Mouse (Mus musculus) ES-E14 (cell line): ENCODE results near the gene Kcnip1. TPM values are rescaled to one million over a fixed set of nuclear protein-coding genes. Genes with fewer than 3 reads are reported as not detected.
A peak's percentile ranks its signal among the peaks of the same experiment; 100 is the strongest.

Source experiments
- DNase-seq: peaks from one replicate; pipeline ENCODE4 v3.0.0-alpha.2; 2013; ENCODE audit warnings: low read depth, low spot score
- H3K27ac ChIP-seq: 2 replicates; pipeline ENCODE4 v1.5.1; 2012; ENCODE audit warnings: low read depth, mild to moderate bottlenecking, low read length, moderate library complexity, mixed read lengths; ENCODE audit not compliant: poor library complexity, insufficient read depth, severe bottlenecking
- H3K36me3 ChIP-seq: 2 replicates; pipeline ENCODE4 v1.6.1; 2012; ENCODE audit warnings: mild to moderate bottlenecking, low read length, moderate library complexity, mixed read lengths; ENCODE audit not compliant: control insufficient read depth, poor library complexity, insufficient read depth, severe bottlenecking
- H3K4me1 ChIP-seq, 2 experiments: fragments of 150-350 bp in 1 of 2; sonication (generic) in 1 of 2; 2 replicates each; pipeline ENCODE4 v1.6.1; 2012; ENCODE audit warnings: low read length in 2 of 2, mild to moderate bottlenecking in 1 of 2, mixed read lengths in 1 of 2; ENCODE audit not compliant: control insufficient read depth in 2 of 2, insufficient read depth in 2 of 2, poor library complexity in 1 of 2
- H3K4me3 ChIP-seq, 2 experiments: fragments of 150-350 bp in 1 of 2; sonication (generic) in 1 of 2; 2 replicates each; pipeline ENCODE4 v1.5.1; 2012; ENCODE audit warnings: low read length in 2 of 2, low read depth in 1 of 2, mild to moderate bottlenecking in 1 of 2, mixed read lengths in 1 of 2; ENCODE audit not compliant: insufficient read depth in 1 of 2, poor library complexity in 1 of 2, severe bottlenecking in 1 of 2
- H3K9ac ChIP-seq: 2 replicates; pipeline ENCODE4 v1.6.1; 2012; ENCODE audit warnings: low read depth, mild to moderate bottlenecking, low read length, mixed read lengths; ENCODE audit not compliant: poor library complexity, insufficient read depth, severe bottlenecking
- H3K9me3 ChIP-seq: fragments of 150-350 bp; sonication (generic); 2 replicates; pipeline ENCODE4 v1.6.1; 2012; ENCODE audit warnings: low read depth, mild to moderate bottlenecking, low read length; ENCODE audit not compliant: control insufficient read depth, insufficient read depth
- CHD2 ChIP-seq: IDR thresholded peaks from 2 replicates; pipeline ENCODE4 v1.6.1; 2014; ENCODE audit warnings: mild to moderate bottlenecking, low read depth, low read length, inconsistent platforms
- HCFC1 ChIP-seq: IDR thresholded peaks from 2 replicates; pipeline ENCODE4 v1.6.1; 2012; ENCODE audit warnings: low read length, inconsistent platforms, borderline replicate concordance; ENCODE audit not compliant: insufficient read depth
- MAFK ChIP-seq: IDR thresholded peaks from 2 replicates; pipeline ENCODE4 v1.6.1; 2014; ENCODE audit warnings: mild to moderate bottlenecking, low read depth, low read length, inconsistent platforms; ENCODE audit not compliant: insufficient read depth
- ZC3H11A ChIP-seq: IDR thresholded peaks from 2 replicates; pipeline ENCODE4 v1.6.1; 2012; ENCODE audit warnings: low read depth, mild to moderate bottlenecking, inconsistent platforms, low read length, borderline replicate concordance
- ZNF384 ChIP-seq: IDR thresholded peaks from 2 replicates; pipeline ENCODE4 v1.6.1; 2012; ENCODE audit warnings: low read depth, low read length, inconsistent platforms
- in situ Hi-C, 2 experiments: fragments of 600-800 bp; cut with MboI; formaldehyde crosslinking; loops; one replicate each; pipeline ENCODE4 v1.15.1; 2025; ENCODE audit warnings: low sequenced_read_pairs in 2 of 2, inconsistent platforms in 1 of 2; ENCODE audit not compliant: unreplicated experiment in 2 of 2
- total RNA-seq: library from RNA; depleted of rRNA; stranded (reverse); fragments of 300-350 nt; gene quantifications from 2 replicates; pipeline ENCODE4 v1.2.3, GENCODE M21; 2012

The Kcnip1 gene
- total RNA-seq, 1 experiment = 0.22 TPM

- Histone ChIP-seq H3K4me3 (peak overlapping the region in 1 of 2 experiments; percentile 7; a peak in 1 of 4 replicates), H3K9me3 (no peaks in the 10 kb centered on the region), H3K4me1 (peaks cover 2 to 12% of the 10 kb centered on the region in 2 experiments; a peak in 3 of 4 replicates), H3K36me3 (no peaks in the 10 kb centered on the region), H3K27ac (no peak overlapping the region), H3K9ac (no peak overlapping the region)
- in situ Hi-C loops = no loop called here
- DNase-seq = no peak
- TF ChIP-seq ZNF384 (no peak), HCFC1 (no peak), CHD2 (no peak), ZC3H11A (no peak), MAFK (no peak)
These were observed 60.4 kb downstream of the Kcnip1 start for GRCm38 (mm10) chr11:33932386-33933111.

GRCm38 (mm10) chr11:33931836-33932385 lies 61.0 kb downstream of the Kcnip1 start:
- Histone ChIP-seq H3K9me3 (no peaks in the 10 kb centered on the region), H3K9ac (no peak overlapping the region), H3K4me3 (no peak overlapping the region), H3K36me3 (no peaks in the 10 kb centered on the region), H3K4me1 (peaks cover 2 to 12% of the 10 kb centered on the region in 2 experiments; a peak in 3 of 4 replicates), H3K27ac (no peak overlapping the region)
- in situ Hi-C loops = no loop called here
- TF ChIP-seq ZC3H11A (no peak), HCFC1 (no peak)
- peak; percentile 75 for DNase-seq

GRCm38 (mm10) chr11:33929412-33929811 lies 63.5 kb downstream of the Kcnip1 start:
- no peak for TF ChIP-seq ZC3H11A
- TF ChIP-seq ZNF384 = no peak
- no peak for TF ChIP-seq HCFC1
- no peak for TF ChIP-seq CHD2
- no peak for TF ChIP-seq MAFK
- in situ Hi-C loops = no loop called here

GRCm38 (mm10) chr11:33928658-33929057 lies 64.3 kb downstream of the Kcnip1 start:
- in situ Hi-C loops = no loop called here

More at GRCm38 (mm10) chr11:33929412-33929811, 63.5 kb downstream of the Kcnip1 start:
- DNase-seq = no peak
- Histone ChIP-seq H3K9ac (no peak overlapping the region), H3K36me3 (no peaks in the 10 kb centered on the region), H3K4me3 (no peak overlapping the region), H3K4me1 (peaks cover 2 to 12% of the 10 kb centered on the region in 2 experiments; a peak in 3 of 4 replicates), H3K9me3 (no peaks in the 10 kb centered on the region), H3K27ac (no peak overlapping the region)

GRCm38 (mm10) chr11:33927836-33928235 lies 65.1 kb downstream of the Kcnip1 start:
- DNase-seq = no peak
- Histone ChIP-seq H3K27ac (no peak overlapping the region), H3K4me1 (peaks cover 2 to 8% of the 10 kb centered on the region in 2 experiments; a peak in 3 of 4 replicates), H3K4me3 (no peak overlapping the region), H3K9me3 (no peaks in the 10 kb centered on the region), H3K9ac (no peak overlapping the region), H3K36me3 (no peaks in the 10 kb centered on the region)
- in situ Hi-C loops = no loop called here
- no peak for TF ChIP-seq MAFK
- TF ChIP-seq ZC3H11A = no peak
- no peak for TF ChIP-seq CHD2
- TF ChIP-seq ZNF384 = no peak

More at GRCm38 (mm10) chr11:33928658-33929057, 64.3 kb downstream of the Kcnip1 start:
- Histone ChIP-seq H3K36me3 (no peaks in the 10 kb centered on the region), H3K4me3 (no peak overlapping the region), H3K4me1 (peaks cover 2 to 9% of the 10 kb centered on the region in 2 experiments; a peak in 3 of 4 replicates), H3K9ac (no peak overlapping the region), H3K9me3 (no peaks in the 10 kb centered on the region), H3K27ac (no peak overlapping the region)
- TF ChIP-seq HCFC1 = no peak
- TF ChIP-seq MAFK = no peak
- no peak for TF ChIP-seq ZC3H11A
- no peak for TF ChIP-seq CHD2
- no peak for TF ChIP-seq ZNF384
- no peak for DNase-seq
